Mouse (Mus musculus) liver, embryonic 15.5 days (tissue): ENCODE data around the gene Catsper4. TPM values are rescaled to one million over a fixed set of nuclear protein-coding genes. Genes with fewer than 3 reads are reported as not detected.
A peak's percentile ranks its signal among the peaks of the same experiment; 100 is the strongest.

Source experiments
- ATAC-seq: fragments of 200-750 bp; cut with Nextera tagmentation; 2 replicates; pipeline ENCODE4 v1.8.0; 2017; ENCODE audit warnings: moderate number of reproducible peaks, mild to moderate bottlenecking, moderate library complexity; ENCODE audit not compliant: insufficient read depth
- H3K27ac ChIP-seq: fragments of 300-500 bp; sonication (generic); replicated peaks from 2 replicates; pipeline ENCODE4 v1.5.1; 2015; ENCODE audit warnings: mild to moderate bottlenecking, inconsistent platforms
- H3K27me3 ChIP-seq: fragments of 300-500 bp; sonication (generic); 2 replicates; pipeline ENCODE4 v1.6.1; 2015; ENCODE audit warnings: mild to moderate bottlenecking, inconsistent platforms
- H3K36me3 ChIP-seq: fragments of 300-500 bp; sonication (generic); replicated peaks from 2 replicates; pipeline ENCODE4 v1.6.1; 2015; ENCODE audit warnings: moderate library complexity, mild to moderate bottlenecking, inconsistent platforms
- H3K4me1 ChIP-seq: fragments of 300-500 bp; sonication (generic); replicated peaks from 2 replicates; pipeline ENCODE4 v1.6.1; 2015; ENCODE audit warnings: inconsistent platforms
- H3K4me2 ChIP-seq: fragments of 300-500 bp; sonication (generic); 2 replicates; pipeline ENCODE4 v1.6.1; 2015; ENCODE audit warnings: moderate library complexity, mild to moderate bottlenecking, inconsistent platforms
- H3K4me3 ChIP-seq: fragments of 300-500 bp; sonication (generic); replicated peaks from 2 replicates; pipeline ENCODE4 v1.5.1; 2015; ENCODE audit warnings: mild to moderate bottlenecking, inconsistent platforms
- H3K9ac ChIP-seq: fragments of 300-500 bp; sonication (generic); 2 replicates; pipeline ENCODE4 v1.6.1; 2015; ENCODE audit warnings: moderate library complexity, mild to moderate bottlenecking, inconsistent platforms
- H3K9me3 ChIP-seq: fragments of 300-500 bp; sonication (generic); replicated peaks from 2 replicates; pipeline ENCODE4 v1.6.1; 2016; ENCODE audit warnings: inconsistent platforms
- WGBS: fragments of 180-500 bp; shearing (Covaris S2); methylation state at CpG from one replicate; pipeline ENCODE4 v1.1.7; 2015; ENCODE audit warnings: mixed read lengths; ENCODE audit not compliant: insufficient replicate concordance; 5-methylcytosine and 5-hydroxymethylcytosine counted together
- polyA plus RNA-seq: library from polyadenylated mRNA; unstranded; fragments of >200 nt; fragmentation: Nextera tagmentation; extraction: Ambion mirVana; gene quantifications from 2 replicates; pipeline ENCODE4 v1.2.1, GENCODE M21; 2015

Gene Catsper4
- polyA plus RNA-seq, 1 experiment from 2014 or later, result not detected

GRCm38 (mm10) chr4:134256407-134257197 lies 29.4 kb upstream of the Catsper4 start:
- ATAC-seq, result no peak
- H3K27me3 ChIP-seq, result peaks cover 66% of the 10 kb centered on the region

DNA sequence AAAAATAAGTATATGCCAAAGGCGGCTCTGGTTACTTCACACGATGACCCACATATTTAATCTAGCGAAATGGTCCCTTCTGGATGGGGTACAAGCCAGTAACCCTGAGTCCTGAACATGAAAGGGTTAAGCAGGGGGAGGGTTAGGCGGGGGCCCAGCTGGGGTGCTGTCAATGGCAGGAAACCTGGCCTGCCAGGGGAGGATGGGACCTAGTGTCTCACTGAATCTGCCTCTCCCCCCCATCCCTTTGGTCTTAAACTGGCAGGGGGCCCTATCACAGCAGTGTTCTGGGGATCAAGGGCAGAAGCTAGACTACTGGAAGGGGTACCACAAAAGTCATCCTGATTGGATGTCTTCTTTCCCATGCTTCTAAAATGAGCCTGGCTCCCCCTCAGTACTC lies 28.7 kb upstream of the Catsper4 start:
- peaks cover 33% of the 10 kb centered on the region for H3K4me1 ChIP-seq
- no peak for ATAC-seq

More at GRCm38 (mm10) chr4:134256407-134257197, 29.4 kb upstream of the Catsper4 start:
- no peak overlapping the region for H3K4me3 ChIP-seq
- H3K27ac ChIP-seq, result no peak overlapping the region
- no peaks in the 10 kb centered on the region for H3K36me3 ChIP-seq
- peaks cover 26% of the 10 kb centered on the region for H3K4me1 ChIP-seq
- 24% methylated on average over 19 of the region's 19 CpGs for WGBS
- no peak overlapping the region for H3K9ac ChIP-seq
- H3K4me2 ChIP-seq, result no peak overlapping the region
- H3K9me3 ChIP-seq, result no peaks in the 10 kb centered on the region

DNA sequence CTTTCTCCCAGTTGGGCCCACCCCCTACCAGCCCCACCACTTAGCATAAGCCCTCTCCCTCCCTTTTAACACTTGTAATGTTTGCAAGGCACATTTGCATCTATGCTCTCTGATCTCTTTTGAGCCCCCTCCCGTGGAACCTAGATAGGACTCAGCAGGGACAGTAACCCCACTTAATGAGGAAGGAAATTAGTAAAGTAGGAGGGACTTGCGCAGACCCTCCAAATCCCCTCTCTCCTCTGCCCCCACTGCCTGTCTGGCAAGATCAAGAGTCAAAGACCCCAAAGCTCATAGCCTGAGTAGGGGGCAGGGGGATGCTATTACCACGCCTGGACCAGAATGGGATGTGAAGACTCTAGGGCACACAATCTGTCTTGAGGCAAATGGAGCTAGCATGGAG lies 27.7 kb upstream of the Catsper4 start:
- WGBS, result 40% methylated on average over 3 of the region's 3 CpGs
- Histone ChIP-seq H3K4me3 (no peak overlapping the region), H3K4me2 (no peak overlapping the region), H3K4me1 (peaks cover 43% of the 10 kb centered on the region), H3K9me3 (no peaks in the 10 kb centered on the region), H3K9ac (no peak overlapping the region), H3K27ac (no peak overlapping the region), H3K36me3 (no peaks in the 10 kb centered on the region), H3K27me3 (peaks cover 78% of the 10 kb centered on the region)
- no peak for ATAC-seq

More for the DNA sequence above, 28.7 kb upstream of the Catsper4 start:
- Histone ChIP-seq H3K36me3 (no peaks in the 10 kb centered on the region), H3K9me3 (no peaks in the 10 kb centered on the region), H3K27me3 (peaks cover 70% of the 10 kb centered on the region), H3K4me3 (no peak overlapping the region), H3K4me2 (no peak overlapping the region), H3K27ac (no peak overlapping the region), H3K9ac (no peak overlapping the region)
- WGBS, result 39% methylated on average over 4 of the region's 4 CpGs

GRCm38 (mm10) chr4:134253722-134254324 lies 26.6 kb upstream of the Catsper4 start, which contains the start of gene Grrp1:
Grrp1 (minus strand) TSS chr4:134254106.
- WGBS, result 4% methylated on average over 13 of the region's 13 CpGs
- Histone ChIP-seq H3K36me3 (no peaks in the 10 kb centered on the region), H3K4me1 (peaks cover 48% of the 10 kb centered on the region), H3K27ac (no peak within 1 kb of the TSS), H3K9me3 (no peaks in the 10 kb centered on the region), H3K9ac (no peak within 1 kb of the TSS), H3K27me3 (peaks cover 88% of the 10 kb centered on the region), H3K4me2 (peak within 1 kb of the TSS; percentile 67), H3K4me3 (peak within 1 kb of the TSS; percentile 22)
- no peak for ATAC-seq

DNA sequence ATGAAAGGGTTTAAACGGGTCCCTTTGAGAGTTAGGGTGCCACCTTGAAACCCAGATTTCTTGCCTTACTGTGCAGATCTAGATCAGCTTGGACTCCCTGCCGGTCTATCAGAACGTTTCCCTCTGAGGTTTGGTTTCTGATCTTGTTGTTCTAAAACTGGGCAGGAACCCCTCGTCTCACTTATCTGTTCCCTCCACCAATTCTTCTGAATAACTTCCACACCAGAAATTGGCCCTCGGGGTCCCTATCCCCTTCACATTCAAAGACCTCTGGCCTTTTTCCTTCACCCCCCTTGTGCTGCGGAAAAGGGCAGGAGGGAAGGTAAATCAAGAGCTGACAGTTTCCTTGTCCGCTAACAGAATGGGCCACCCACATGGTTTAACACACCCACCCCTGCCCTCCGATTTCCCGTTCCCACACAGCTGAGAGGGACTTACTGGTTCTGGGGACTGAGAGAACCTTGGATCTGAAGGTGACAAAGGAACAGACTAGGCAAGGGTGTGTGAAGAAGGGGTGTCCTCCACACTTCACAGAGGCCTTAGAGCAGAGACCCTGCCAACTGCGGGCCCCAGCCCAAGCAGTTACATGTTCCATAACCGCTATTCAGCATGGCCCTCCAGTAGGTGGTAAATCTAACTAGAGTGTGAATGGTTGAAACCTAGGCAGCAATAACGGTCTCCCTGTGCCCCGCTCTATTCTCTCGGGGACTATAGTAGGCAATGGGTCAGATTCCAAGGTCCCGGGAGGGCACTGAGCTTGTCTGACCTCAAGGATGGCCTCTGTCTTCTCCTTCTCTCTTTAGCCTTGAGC lies 25.9 kb upstream of the Catsper4 start:
- peak overlapping the region; percentile 22; the same call in 1 of the 2 replicates for H3K4me3 ChIP-seq
- no peaks in the 10 kb centered on the region for H3K9me3 ChIP-seq
- WGBS, result 12% methylated on average over 15 of the region's 15 CpGs
- ATAC-seq, result no peak
- no peak overlapping the region for H3K9ac ChIP-seq
- H3K4me2 ChIP-seq, result 0 out of 2 replicates have a peak overlapping the region, but pooled peaks have one; percentile 67
- H3K27me3 ChIP-seq, result peaks cover 95% of the 10 kb centered on the region
- H3K36me3 ChIP-seq, result no peaks in the 10 kb centered on the region
- no peak overlapping the region for H3K27ac ChIP-seq
- H3K4me1 ChIP-seq, result peaks cover 48% of the 10 kb centered on the region

- no peak overlapping the region for H3K27ac ChIP-seq
- H3K4me3 ChIP-seq, result peak overlapping the region; percentile 43; the same call in 1 of the 2 replicates
- no peak for ATAC-seq
- 14% methylated on average over 22 of the region's 22 CpGs for WGBS
- peaks cover 100% of the 10 kb centered on the region for H3K27me3 ChIP-seq
- no peaks in the 10 kb centered on the region for H3K9me3 ChIP-seq
- no peaks in the 10 kb centered on the region for H3K36me3 ChIP-seq
- no peak overlapping the region for H3K9ac ChIP-seq
- H3K4me1 ChIP-seq, result peaks cover 48% of the 10 kb centered on the region
- H3K4me2 ChIP-seq, result peak overlapping the region; percentile 67
Measured at GRCm38 (mm10) chr4:134252131-134252910, 25.1 kb upstream of the Catsper4 start.

DNA sequence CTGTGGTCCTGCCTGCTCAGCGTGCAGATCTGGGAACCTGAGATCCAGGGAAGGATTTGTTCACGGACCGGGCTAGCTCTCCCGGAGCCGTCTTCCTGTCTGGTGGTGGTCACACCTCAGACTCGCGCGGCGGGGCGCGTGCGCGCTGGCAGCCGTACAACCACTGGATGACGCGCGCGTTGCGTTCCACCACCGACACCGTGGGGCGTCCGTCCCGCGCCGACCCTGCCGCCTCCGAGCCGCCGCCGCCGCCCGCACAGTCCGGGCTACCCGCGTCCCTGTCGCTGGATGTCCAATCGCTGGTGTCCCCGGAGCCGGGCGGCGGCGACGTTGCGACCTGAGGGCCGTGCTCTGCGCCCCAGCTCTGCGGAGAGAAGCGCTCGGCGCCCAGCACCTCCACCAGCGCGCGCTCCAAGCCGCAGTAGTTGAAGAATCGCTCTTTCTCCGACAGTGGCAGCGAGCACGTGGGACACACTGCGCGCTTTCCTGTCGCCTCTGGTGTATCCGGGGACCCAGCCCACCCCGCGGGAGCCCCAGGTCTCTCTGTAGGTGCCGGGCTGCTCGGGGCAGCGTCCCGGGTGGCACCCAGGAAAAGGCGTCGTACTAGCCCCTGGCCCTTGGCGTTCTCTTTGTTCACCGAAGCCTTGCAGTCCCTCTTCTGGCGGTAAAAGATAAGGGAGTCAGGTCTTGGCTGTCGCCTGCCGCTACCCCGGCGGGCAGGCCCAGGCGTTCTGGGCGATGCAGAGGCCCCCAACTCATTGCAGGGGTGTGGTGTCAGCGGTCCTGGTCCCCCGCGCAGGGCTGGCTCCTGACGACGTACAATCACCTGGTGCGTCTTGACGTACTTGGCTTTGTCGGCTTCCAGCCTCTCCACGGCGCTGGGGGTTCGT lies 24.3 kb upstream of the Catsper4 start:
- no peaks in the 10 kb centered on the region for H3K9me3 ChIP-seq
- H3K4me3 ChIP-seq, result peak overlapping the region; percentile 43
- H3K27ac ChIP-seq, result no peak overlapping the region
- H3K4me1 ChIP-seq, result peaks cover 48% of the 10 kb centered on the region
- H3K27me3 ChIP-seq, result peaks cover 100% of the 10 kb centered on the region
- no peak overlapping the region for H3K9ac ChIP-seq
- peak overlapping the region; percentile 67 for H3K4me2 ChIP-seq
- H3K36me3 ChIP-seq, result no peaks in the 10 kb centered on the region
- 0 out of 2 replicates have a peak, but pooled peaks have one; percentile 17 for ATAC-seq
- WGBS, result under 1% methylated on average over 91 of the region's 91 CpGs

GRCm38 (mm10) chr4:134250930-134251240 lies 23.7 kb upstream of the Catsper4 start:
- ATAC-seq, result no peak
- Histone ChIP-seq H3K4me2 (peak overlapping the region; percentile 67), H3K4me1 (peaks cover 51% of the 10 kb centered on the region), H3K27me3 (peaks cover 100% of the 10 kb centered on the region), H3K9ac (no peak overlapping the region), H3K27ac (no peak overlapping the region), H3K4me3 (peak overlapping the region; percentile 43), H3K36me3 (no peaks in the 10 kb centered on the region), H3K9me3 (no peaks in the 10 kb centered on the region)
- 17% methylated on average over 10 of the region's 10 CpGs for WGBS

GRCm38 (mm10) chr4:134250116-134250929 lies 23.1 kb upstream of the Catsper4 start:
- no peak overlapping the region for H3K9ac ChIP-seq
- peak overlapping the region; percentile 67 for H3K4me2 ChIP-seq
- H3K27me3 ChIP-seq, result peaks cover 98% of the 10 kb centered on the region
- no peak for ATAC-seq
- 20% methylated on average over 27 of the region's 27 CpGs for WGBS
- no peaks in the 10 kb centered on the region for H3K9me3 ChIP-seq
- H3K4me3 ChIP-seq, result peak overlapping the region; percentile 33; the same call in 1 of the 2 replicates
- no peaks in the 10 kb centered on the region for H3K36me3 ChIP-seq
- H3K4me1 ChIP-seq, result peaks cover 56% of the 10 kb centered on the region
- no peak overlapping the region for H3K27ac ChIP-seq
